11 mouse cellular contexts compared by ENCODE assay signal in the genomic region with DNA sequence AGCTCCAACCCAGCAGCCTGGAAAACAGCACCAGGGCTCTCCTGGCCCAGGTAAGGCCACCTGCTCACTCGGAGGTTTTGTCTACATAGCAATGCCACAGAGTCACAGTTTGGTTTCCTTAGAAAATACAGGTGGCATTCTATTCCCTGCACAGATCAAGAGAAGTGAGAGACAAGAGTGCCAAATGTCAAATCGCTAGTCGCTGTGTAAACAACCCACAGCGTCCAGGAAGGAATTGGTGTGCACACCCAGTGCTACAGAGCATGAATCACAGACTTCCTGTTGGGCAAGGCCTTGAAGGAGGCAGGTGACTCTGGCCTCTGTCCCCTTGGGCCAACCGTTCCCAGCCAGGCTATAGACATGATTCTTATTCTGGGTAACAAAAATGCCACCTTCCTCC.
DNase-seq lines count a peak whose midpoint lies in the region; ATAC-seq and TF ChIP-seq lines count a peak whose summit lies in the region.
"Had no signal": no experiment of that assay in that cellular context is flagged by ENCODE, and none has a peak within 500 bp of the region (broad histone marks: within the 10 kb centered on the region; RNA-seq: fewer than 3 reads in every experiment).

No protein-coding gene starts in this region.

- no peak for TF ChIP-seq EP300 in stomach, postnatal 0 days (optimal IDR thresholded peaks at IDR 0.05)

- peaks cover 5% of the 10 kb centered on the region; the same call in 1 of the 2 replicates for H3K36me3 ChIP-seq in heart, embryonic 15.5 days
- no peaks in the 10 kb centered on the region; the same call in 1 of the 2 replicates for H3K36me3 ChIP-seq in stomach, postnatal 0 days (ENCODE audit: control insufficient read depth, insufficient read depth, low read length)
- no peaks in the 10 kb centered on the region for H3K36me3 ChIP-seq in limb, embryonic 10.5 days
- H3K36me3 ChIP-seq: hindbrain, embryonic 10.5 days; liver, embryonic 12.5 days had no signal

- no peaks in the 10 kb centered on the region for H3K9me3 ChIP-seq in heart, embryonic 15.5 days (replicated peaks)
- no peaks in the 10 kb centered on the region for H3K9me3 ChIP-seq in stomach, postnatal 0 days (ENCODE audit: control insufficient read depth, low read length)
- H3K9me3 ChIP-seq in limb, embryonic 10.5 days (replicated peaks) = no peaks in the 10 kb centered on the region
- H3K9me3 ChIP-seq: hindbrain, embryonic 10.5 days; liver, embryonic 12.5 days had no signal

- WGBS in heart, embryonic 15.5 days = 53% methylated on average over 5 of the region's 5 CpGs
- 32% methylated on average over 5 of the region's 5 CpGs for WGBS in stomach, postnatal 0 days
- WGBS in limb, embryonic 10.5 days = 63% methylated on average over 5 of the region's 5 CpGs

- no peaks in the 10 kb centered on the region for H3K27me3 ChIP-seq in heart, embryonic 15.5 days
- H3K27me3 ChIP-seq in stomach, postnatal 0 days (ENCODE audit: control insufficient read depth, insufficient read depth, low read length) = no peaks in the 10 kb centered on the region
- H3K27me3 ChIP-seq in limb, embryonic 10.5 days (ENCODE audit: low read depth, poor library complexity, severe bottlenecking) = no peaks in the 10 kb centered on the region
- H3K27me3 ChIP-seq: liver, embryonic 12.5 days; Patski had no signal

- peak; percentile 53 for ATAC-seq in heart, embryonic 15.5 days (replicated peaks; ENCODE audit: insufficient number of reproducible peaks, insufficient read depth, low FRiP score, low read depth)
- ATAC-seq in stomach, postnatal 0 days (ENCODE audit: low FRiP score, low TSS enrichment) = peak; percentile 90
- ATAC-seq in erythroid progenitor cell, adult 5-6 weeks (replicated peaks; ENCODE audit: low FRiP score, poor library complexity, severe bottlenecking) = no peak
- ATAC-seq: liver, embryonic 12.5 days; Patski had no signal

- peak; percentile 27 for DNase-seq in urinary bladder, adult 2 months (ENCODE audit: low spot score)
- no peak for DNase-seq in urinary bladder, postnatal 10 days (ENCODE audit: low spot score)
- peak; percentile 54 to 83 for DNase-seq in kidney, postnatal 25 days
- peak; percentile 76 for DNase-seq in stomach, postnatal 0 days (ENCODE audit: low spot score)
- no peak for DNase-seq in cerebellum, postnatal 14 days
- no peak for DNase-seq in limb, embryonic 10.5 days (ENCODE audit: low spot score)

- H3K4me3 ChIP-seq in heart, embryonic 15.5 days = no peak overlapping the region
- H3K4me3 ChIP-seq in stomach, postnatal 0 days (ENCODE audit: low read depth, low read length) = no peak overlapping the region
- no peak overlapping the region for H3K4me3 ChIP-seq in limb, embryonic 10.5 days
- H3K4me3 ChIP-seq: hindbrain, embryonic 10.5 days; liver, embryonic 12.5 days had no signal

- no peak overlapping the region for H3K9ac ChIP-seq in heart, embryonic 15.5 days
- H3K9ac ChIP-seq in stomach, postnatal 0 days (ENCODE audit: low read length) = no peak overlapping the region
- H3K9ac ChIP-seq: liver, embryonic 12.5 days had no signal

- no peak for TF ChIP-seq CTCF in stomach, postnatal 0 days (IDR thresholded peaks at IDR 0.05; ENCODE audit: low read depth)

- peaks cover 58% of the 10 kb centered on the region for H3K4me1 ChIP-seq in heart, embryonic 15.5 days (replicated peaks)
- peaks cover 2% of the 10 kb centered on the region; the same call in 1 of the 2 replicates for H3K4me1 ChIP-seq in stomach, postnatal 0 days (replicated peaks; ENCODE audit: control insufficient read depth, insufficient read depth)
- peaks cover 21% of the 10 kb centered on the region for H3K4me1 ChIP-seq in limb, embryonic 10.5 days

- H3K27ac ChIP-seq in heart, embryonic 15.5 days = peak overlapping the region; percentile 64
- H3K27ac ChIP-seq in stomach, postnatal 0 days (replicated peaks) = peak overlapping the region; percentile 82
- no peak overlapping the region; the same call in 1 of the 2 replicates for H3K27ac ChIP-seq in limb, embryonic 10.5 days
- H3K27ac ChIP-seq: hindbrain, embryonic 10.5 days; liver, embryonic 12.5 days had no signal

- H3K4me2 ChIP-seq in heart, embryonic 15.5 days = no peak overlapping the region
- H3K4me2 ChIP-seq in stomach, postnatal 0 days (replicated peaks; ENCODE audit: low read depth) = no peak overlapping the region
- H3K4me2 ChIP-seq: liver, embryonic 12.5 days had no signal

Comparison
In these comparisons a context has a peak if more than half of its experiments do, and no peak if none do; other contexts are left out.
1. DNase-seq: peak in urinary bladder, adult 2 months (single experiment), kidney, postnatal 25 days (2 of 2) and stomach, postnatal 0 days (single experiment); none in urinary bladder, postnatal 10 days (single experiment), cerebellum, postnatal 14 days (0 of 2) and limb, embryonic 10.5 days (single experiment).